Mouse (Mus musculus) heart, postnatal 4 days (tissue): ENCODE measurements around the gene Ppp1r3f. TPM values are rescaled to one million over a fixed set of nuclear protein-coding genes. Genes with fewer than 3 reads are reported as not detected.

Experiments
- DNase-seq: peaks from one replicate; pipeline ENCODE4 v3.0.0; 2021
- total RNA-seq, 2 experiments: library from RNA; stranded (reverse); gene quantifications; 2 replicates each; pipeline ENCODE4 v1.2.3; 2021

Gene Ppp1r3f
- total RNA-seq, 2 experiments from 2014 or later = 2.7 to 2.8 TPM

- DNase-seq = no peak
Measured at GRCm38 (mm10) chrX:7524961-7525360, 49.1 kb downstream of the Ppp1r3f start.

Other genes starting within 250 kb of the Ppp1r3f start
- gene Usp27x, start 198.5 kb downstream of the Ppp1r3f start, total RNA-seq = 1 to 10 TPM; 1.5 TPM
- not detected for gene Foxp3, start 639 bp downstream of the Ppp1r3f start, total RNA-seq
- 10 to 100 TPM; 12.1 to 12.7 TPM for gene Ccdc22, start 31.2 kb upstream of the Ppp1r3f start, total RNA-seq
- not detected for gene Cacna1f, start 32.8 kb upstream of the Ppp1r3f start, total RNA-seq
- under 1 TPM; 0.45 to 0.79 TPM for gene Syp, start 64.2 kb upstream of the Ppp1r3f start, total RNA-seq
- 10 to 100 TPM; 11.9 to 12.0 TPM for gene Prickle3, start 83.0 kb upstream of the Ppp1r3f start, total RNA-seq
- 100 to 1,000 TPM; 101 to 115 TPM for gene Plp2, start 97.1 kb upstream of the Ppp1r3f start, total RNA-seq
- 1 to 10 TPM; 2.3 to 2.7 TPM for gene Magix, start 107.0 kb upstream of the Ppp1r3f start, total RNA-seq
- 10 to 100 TPM; 26.1 to 26.4 TPM for gene Gpkow, start 122.8 kb upstream of the Ppp1r3f start, total RNA-seq
- gene Wdr45, start 140.1 kb upstream of the Ppp1r3f start, total RNA-seq = 10 to 100 TPM; 23.6 to 23.9 TPM
- gene Gm45208, start 148.0 kb upstream of the Ppp1r3f start, total RNA-seq = not detected
- gene Praf2, start 154.2 kb upstream of the Ppp1r3f start, total RNA-seq = 10 to 100 TPM; 10.3 to 11.0 TPM
- 1 to 10 TPM; 1.2 to 3.0 TPM for gene Ccdc120, start 176.6 kb upstream of the Ppp1r3f start, total RNA-seq
- gene Tfe3, start 188.3 kb upstream of the Ppp1r3f start, total RNA-seq = 10 to 100 TPM; 16.2 to 16.5 TPM
- 10 to 100 TPM; 23.7 to 28.4 TPM for gene Gripap1, start 215.5 kb upstream of the Ppp1r3f start, total RNA-seq
- gene Kcnd1, start 248.0 kb upstream of the Ppp1r3f start, total RNA-seq = under 1 TPM; 0.48 to 0.59 TPM